Mouse (Mus musculus) hindbrain, postnatal 0 days (tissue): ENCODE measurements around the gene Taf1b. TPM values are rescaled to one million over a fixed set of nuclear protein-coding genes. Genes with fewer than 3 reads are reported as not detected.
A peak's percentile ranks its signal among the peaks of the same experiment; 100 is the strongest.

Source experiments
- ATAC-seq: fragments of 200-750 bp; cut with Nextera tagmentation; 2 replicates; pipeline ENCODE4 v1.8.0; 2017; ENCODE audit warnings: mild to moderate bottlenecking, moderate TSS enrichment, moderate library complexity
- DNase-seq: peaks from one replicate; pipeline ENCODE4 v3.0.0-alpha.2; 2015; ENCODE audit warnings: low spot score
- H3K27ac ChIP-seq: fragments of 300-500 bp; sonication (generic); 2 replicates; pipeline ENCODE4 v1.5.1; 2014; ENCODE audit warnings: mild to moderate bottlenecking
- H3K27me3 ChIP-seq: fragments of 300-500 bp; sonication (generic); 2 replicates; pipeline ENCODE4 v1.6.1; 2014; ENCODE audit warnings: low read length, mixed read lengths; ENCODE audit not compliant: insufficient read depth
- H3K36me3 ChIP-seq: fragments of 300-500 bp; sonication (generic); 2 replicates; pipeline ENCODE4 v1.6.1; 2014; ENCODE audit warnings: low read length, mixed read lengths; ENCODE audit not compliant: insufficient read depth
- H3K4me1 ChIP-seq: fragments of 300-500 bp; sonication (generic); 2 replicates; pipeline ENCODE4 v1.6.1; 2014; ENCODE audit warnings: antibody characterized with exemption, low read length, mixed read lengths; ENCODE audit not compliant: insufficient read depth
- H3K4me2 ChIP-seq: fragments of 300-500 bp; sonication (generic); 2 replicates; pipeline ENCODE4 v1.6.1; 2014; ENCODE audit warnings: low read depth, mild to moderate bottlenecking, low read length, moderate library complexity, mixed read lengths
- H3K4me3 ChIP-seq: fragments of 300-500 bp; sonication (generic); 2 replicates; pipeline ENCODE4 v1.5.1; 2014; ENCODE audit warnings: low read length
- H3K9ac ChIP-seq: fragments of 300-500 bp; sonication (generic); replicated peaks from 2 replicates; pipeline ENCODE4 v1.6.1; 2014; ENCODE audit warnings: mild to moderate bottlenecking, low read length, moderate library complexity, mixed read lengths
- H3K9me3 ChIP-seq: fragments of 300-500 bp; sonication (generic); 2 replicates; pipeline ENCODE4 v1.6.1; 2016; ENCODE audit warnings: low read length, mixed read lengths
- CTCF ChIP-seq: IDR thresholded peaks from 2 replicates; pipeline ENCODE4 v1.5.1; 2016; ENCODE audit warnings: antibody characterized with exemption, control low read depth, low read depth
- WGBS: fragments of 180-500 bp; shearing (Covaris S2); extraction: QIAGEN DNeasy Blood & Tissue Kit; methylation state at CpG from one replicate; pipeline ENCODE4 v1.1.7; 2014; 5-methylcytosine and 5-hydroxymethylcytosine counted together
- polyA plus RNA-seq: library from polyadenylated mRNA; unstranded; fragments of >200 nt; fragmentation: Nextera tagmentation; extraction: Ambion mirVana; gene quantifications from 2 replicates; pipeline ENCODE4 v1.2.1, GENCODE M21; 2015
- total RNA-seq: library from RNA; depleted of rRNA; stranded (reverse); fragments of >200 nt; gene quantifications from 2 replicates; pipeline ENCODE4 v1.2.3, GENCODE M21; 2014; rRNA removed

The Taf1b gene
- total and polyA plus RNA-seq, 2 experiments from 2014 or later = 11.7 to 31.8 TPM

GRCm38 (mm10) chr12:24599366-24599895, 101.3 kb downstream of the Taf1b start:
- Histone ChIP-seq H3K4me3 (no peak overlapping the region), H3K27ac (no peak overlapping the region), H3K27me3 (no peaks in the 10 kb centered on the region), H3K36me3 (no peaks in the 10 kb centered on the region), H3K4me1 (no peaks in the 10 kb centered on the region; the same call in 1 of the 2 replicates), H3K9ac (no peak overlapping the region), H3K4me2 (no peak overlapping the region), H3K9me3 (no peaks in the 10 kb centered on the region)
- no peak for ATAC-seq
- peak; percentile 25 for DNase-seq
- TF ChIP-seq CTCF = no peak
- WGBS = 55% methylated on average over 8 of the region's 8 CpGs

GRCm38 (mm10) chr12:24600074-24600473, 101.9 kb downstream of the Taf1b start:
- Histone ChIP-seq H3K9ac (no peak overlapping the region), H3K4me3 (no peak overlapping the region), H3K9me3 (no peaks in the 10 kb centered on the region), H3K4me2 (no peak overlapping the region), H3K36me3 (no peaks in the 10 kb centered on the region), H3K27ac (no peak overlapping the region), H3K4me1 (no peaks in the 10 kb centered on the region; the same call in 1 of the 2 replicates), H3K27me3 (no peaks in the 10 kb centered on the region)
- no peak for TF ChIP-seq CTCF
- ATAC-seq (no peak), DNase-seq (no peak)
- WGBS = 84% methylated on average over 7 of the region's 7 CpGs

GRCm38 (mm10) chr12:24600806-24601205, 102.6 kb downstream of the Taf1b start:
- Histone ChIP-seq H3K9me3 (no peaks in the 10 kb centered on the region), H3K27ac (no peak overlapping the region), H3K4me3 (no peak overlapping the region), H3K9ac (no peak overlapping the region), H3K36me3 (no peaks in the 10 kb centered on the region), H3K4me1 (no peaks in the 10 kb centered on the region; the same call in 1 of the 2 replicates), H3K27me3 (no peaks in the 10 kb centered on the region), H3K4me2 (no peak overlapping the region)
- peak; percentile 89 for TF ChIP-seq CTCF
- DNase-seq (peak; percentile 85), ATAC-seq (peak; percentile 88)
- 1% methylated on average over 9 of the region's 9 CpGs for WGBS

DNA sequence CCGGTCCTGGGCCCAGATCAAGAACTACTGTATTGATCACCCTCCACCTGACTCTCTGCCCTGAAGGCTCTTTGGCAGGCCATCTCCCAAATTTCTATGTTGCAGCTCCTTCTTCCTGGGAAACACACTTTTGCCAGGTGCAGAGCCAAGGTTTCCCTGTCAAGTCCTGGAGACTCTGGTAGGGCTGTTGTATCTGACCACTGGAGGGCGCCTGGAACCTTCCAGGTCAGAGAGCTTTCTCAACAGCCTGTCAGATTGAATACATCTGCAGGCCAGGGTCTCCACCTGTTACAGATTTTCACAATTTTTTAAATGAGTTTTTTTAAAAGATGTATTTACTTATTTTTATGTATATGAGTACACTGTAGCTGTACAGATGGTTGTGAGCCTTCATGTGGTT, 105.1 kb downstream of the Taf1b start:
- no peaks in the 10 kb centered on the region for H3K27me3 ChIP-seq
- no peak overlapping the region for H3K27ac ChIP-seq
- H3K9me3 ChIP-seq = no peaks in the 10 kb centered on the region
- H3K9ac ChIP-seq = no peak overlapping the region
- H3K36me3 ChIP-seq = no peaks in the 10 kb centered on the region
- no peak overlapping the region for H3K4me2 ChIP-seq
- H3K4me1 ChIP-seq = no peaks in the 10 kb centered on the region; the same call in 1 of the 2 replicates
- DNase-seq = peak; percentile 85
- ATAC-seq = peak; percentile 59
- peak; percentile 81 for TF ChIP-seq CTCF
- 41% methylated on average over 2 of the region's 2 CpGs for WGBS
- no peak overlapping the region for H3K4me3 ChIP-seq

GRCm38 (mm10) chr12:24606166-24606565, 108.0 kb downstream of the Taf1b start:
- no peaks in the 10 kb centered on the region for H3K36me3 ChIP-seq
- no peak for TF ChIP-seq CTCF
- no peak overlapping the region for H3K4me3 ChIP-seq
- DNase-seq (no peak), ATAC-seq (no peak)
- no peaks in the 10 kb centered on the region for H3K9me3 ChIP-seq
- no peak overlapping the region for H3K27ac ChIP-seq
- H3K4me2 ChIP-seq = no peak overlapping the region
- no peaks in the 10 kb centered on the region for H3K4me1 ChIP-seq
- H3K27me3 ChIP-seq = no peaks in the 10 kb centered on the region
- H3K9ac ChIP-seq = no peak overlapping the region
- 45% methylated on average over 10 of the region's 10 CpGs for WGBS

Other genes starting within 250 kb of the Taf1b start
- gene Grhl1, start 73.9 kb downstream of the Taf1b start, total RNA-seq = 1.3 and 1.5 TPM in 2 replicates
- gene Grhl1, start 73.9 kb downstream of the Taf1b start, polyA plus RNA-seq = 1.2 and 1.4 TPM in 2 replicates
- 28.2 and 28.3 TPM in 2 replicates for gene Klf11, start 152.9 kb downstream of the Taf1b start, total RNA-seq
- gene Klf11, start 152.9 kb downstream of the Taf1b start, polyA plus RNA-seq = 18.0 and 20.4 TPM in 2 replicates
- gene Cys1, start 183.5 kb downstream of the Taf1b start, total RNA-seq = 3.9 and 5.5 TPM in 2 replicates
- 1.4 and 1.7 TPM in 2 replicates for gene Cys1, start 183.5 kb downstream of the Taf1b start, polyA plus RNA-seq
- gene Rrm2, start 209.9 kb downstream of the Taf1b start, total RNA-seq = 23.4 TPM in 2 replicates
- gene Rrm2, start 209.9 kb downstream of the Taf1b start, polyA plus RNA-seq = 53.4 and 61.1 TPM in 2 replicates